Comparison of ENCODE assay signal across 9 mouse cellular contexts in genomic region chr5:100158301-100158700, GRCm38 (mm10). TPM values are rescaled to one million over a fixed set of nuclear protein-coding genes. Genes with fewer than 3 reads are reported as not detected.
A peak's percentile ranks its signal among the peaks of the same experiment; 100 is the strongest.
DNase-seq lines count a peak whose midpoint lies in the region; ATAC-seq and TF ChIP-seq lines count a peak whose summit lies in the region.
"Had no signal": no experiment of that assay in that cellular context is flagged by ENCODE, and none has a peak within 500 bp of the region (broad histone marks: within the 10 kb centered on the region; RNA-seq: fewer than 3 reads in every experiment).

No protein-coding gene starts in this region.

- H3K4me1 ChIP-seq in lung, embryonic 14.5 days (ENCODE audit: insufficient read depth), result 0 out of 2 replicates have a peak, but pooled peaks cover 4% of the 10 kb centered on the region
- H3K4me1 ChIP-seq in embryonic facial prominence, embryonic 11.5 days (ENCODE audit: control insufficient read depth, insufficient read depth, low read length), result no peaks in the 10 kb centered on the region; the same call in 1 of the 2 replicates
- no peaks in the 10 kb centered on the region for H3K4me1 ChIP-seq in kidney, adult 2 months (ENCODE audit: control insufficient read depth, insufficient read depth, low read length)
- peaks cover 5% of the 10 kb centered on the region; the same call in 1 of the 2 replicates for H3K4me1 ChIP-seq in midbrain, embryonic 16.5 days (ENCODE audit: control insufficient read depth, insufficient read depth, low read length)

- no peak for TF ChIP-seq POLR2A in kidney, adult 2 months (IDR thresholded peaks at IDR 0.05; ENCODE audit: low read depth, low read length)

- H3K27me3 ChIP-seq in lung, embryonic 14.5 days (ENCODE audit: insufficient read depth, low read length), result peaks cover 24% of the 10 kb centered on the region
- H3K27me3 ChIP-seq in embryonic facial prominence, embryonic 11.5 days (ENCODE audit: control insufficient read depth, insufficient read depth, low read length), result peaks cover 19% of the 10 kb centered on the region
- H3K27me3 ChIP-seq in kidney, adult 2 months (replicated peaks; ENCODE audit: control insufficient read depth, insufficient read depth, low read length), result no peaks in the 10 kb centered on the region; the same call in 1 of the 2 replicates
- H3K27me3 ChIP-seq in midbrain, embryonic 16.5 days (ENCODE audit: control insufficient read depth, insufficient read depth, low read depth, low read length), result no peaks in the 10 kb centered on the region

- peak overlapping the region; percentile 74 for H3K4me3 ChIP-seq in lung, embryonic 14.5 days (ENCODE audit: low read depth, low read length)
- H3K4me3 ChIP-seq in embryonic facial prominence, embryonic 11.5 days (ENCODE audit: low read depth, low read length), result peak overlapping the region; percentile 72
- peak overlapping the region; percentile 59 for H3K4me3 ChIP-seq in kidney, adult 2 months (ENCODE audit: insufficient read depth, low read depth, low read length)
- H3K4me3 ChIP-seq in midbrain, embryonic 16.5 days (ENCODE audit: low read depth, low read length), result peak overlapping the region; percentile 92

- H3K4me2 ChIP-seq in lung, embryonic 14.5 days, result peak overlapping the region; percentile 100
- peak overlapping the region; percentile 100 for H3K4me2 ChIP-seq in embryonic facial prominence, embryonic 11.5 days (ENCODE audit: low read depth, low read length)
- peak overlapping the region; percentile 79 for H3K4me2 ChIP-seq in midbrain, embryonic 16.5 days (ENCODE audit: low read length)

- H3K9ac ChIP-seq in lung, embryonic 14.5 days, result peak overlapping the region; percentile 63
- no peak overlapping the region; the same call in 1 of the 2 replicates for H3K9ac ChIP-seq in embryonic facial prominence, embryonic 11.5 days (replicated peaks; ENCODE audit: low read length)
- H3K9ac ChIP-seq in midbrain, embryonic 16.5 days (ENCODE audit: low read depth, low read length), result peak overlapping the region; percentile 91

- TF ChIP-seq CTCF in lung, embryonic 14.5 days (IDR thresholded peaks at IDR 0.05; ENCODE audit: low read depth), result no peak
- no peak for TF ChIP-seq CTCF in kidney, adult 2 months (conservative IDR thresholded peaks at IDR 0.05; ENCODE audit: insufficient read depth, insufficient read length, low read depth, low read length)

- H3K36me3 ChIP-seq in lung, embryonic 14.5 days (ENCODE audit: insufficient read depth), result no peaks in the 10 kb centered on the region
- no peaks in the 10 kb centered on the region for H3K36me3 ChIP-seq in embryonic facial prominence, embryonic 11.5 days (replicated peaks; ENCODE audit: control insufficient read depth, insufficient read depth, low read depth, low read length)
- H3K36me3 ChIP-seq in kidney, adult 2 months (ENCODE audit: control insufficient read depth, insufficient read depth, low read length), result no peaks in the 10 kb centered on the region
- no peaks in the 10 kb centered on the region for H3K36me3 ChIP-seq in midbrain, embryonic 16.5 days (ENCODE audit: control insufficient read depth, insufficient read depth, low read length)

- WGBS in lung, embryonic 14.5 days, result 14% methylated on average over 13 of the region's 13 CpGs
- WGBS in embryonic facial prominence, embryonic 11.5 days, result 16% methylated on average over 13 of the region's 13 CpGs
- WGBS in kidney, adult 2 months, result 23% methylated on average over 13 of the region's 13 CpGs
- 12% methylated on average over 13 of the region's 13 CpGs for whole genome bisulfite sequencing in midbrain, embryonic 16.5 days

- DNase-seq in lung, embryonic 14.5 days, result no peak
- DNase-seq in lung, adult 18-20 months, result no peak
- DNase-seq in embryonic facial prominence, embryonic 11.5 days (ENCODE audit: low spot score), result no peak
- peak; percentile 23 for DNase-seq in kidney, adult 2 months
- no peak for DNase-seq in adipocyte (ENCODE audit: low spot score)
- no peak for DNase-seq in adrenal gland, adult 18-20 months (ENCODE audit: low spot score in 2 of 2)
- DNase-seq in ovary, postnatal 36 days (ENCODE audit: low spot score), result no peak

- H3K27ac ChIP-seq in lung, embryonic 14.5 days (ENCODE audit: low read depth), result no peak overlapping the region
- H3K27ac ChIP-seq in embryonic facial prominence, embryonic 11.5 days (replicated peaks; ENCODE audit: low read depth, low read length), result no peak overlapping the region
- no peak overlapping the region for H3K27ac ChIP-seq in kidney, adult 2 months (ENCODE audit: insufficient read depth, low read depth, low read length)
- peak overlapping the region; percentile 86 for H3K27ac ChIP-seq in midbrain, embryonic 16.5 days (ENCODE audit: low read length)
- H3K27ac ChIP-seq: macrophage had no signal

- ATAC-seq in lung, embryonic 14.5 days (ENCODE audit: insufficient read depth), result no peak
- ATAC-seq in embryonic facial prominence, embryonic 11.5 days (replicated peaks; ENCODE audit: insufficient number of reproducible peaks, low FRiP score, low TSS enrichment, low read depth), result no peak
- peak; percentile 37 for ATAC-seq in midbrain, embryonic 16.5 days

- no peaks in the 10 kb centered on the region for H3K9me3 ChIP-seq in lung, embryonic 14.5 days (ENCODE audit: low read depth, low read length)
- H3K9me3 ChIP-seq in embryonic facial prominence, embryonic 11.5 days (replicated peaks; ENCODE audit: control insufficient read depth, low read length), result no peaks in the 10 kb centered on the region
- H3K9me3 ChIP-seq in midbrain, embryonic 16.5 days (replicated peaks; ENCODE audit: control insufficient read depth, low read length, poor library complexity, severe bottlenecking), result no peaks in the 10 kb centered on the region

RNA-seq across cellular contexts. Expression of gene Tmem150c, which starts 1.3 kb away (rescaled TPM):
- 3.3 and 5.0 TPM in 2 replicates for polyA plus RNA-seq in lung, embryonic 14.5 days (2014; fragmentation: Nextera tagmentation; extraction: Ambion mirVana)
- 1.3 and 1.6 TPM in 2 replicates for polyA plus RNA-seq in embryonic facial prominence, embryonic 11.5 days (2014; fragmentation: Nextera tagmentation; extraction: Ambion mirVana)
- polyA plus RNA-seq in kidney, adult 2 months (2012; rRNA removed), result 8.1 and 9.9 TPM in 2 replicates
- 51.9 and 60.2 TPM in 2 replicates for polyA plus RNA-seq in midbrain, embryonic 16.5 days (2015; fragmentation: Nextera tagmentation; extraction: Ambion mirVana)
- 10 to 100 TPM in 1 of 2 experiments, 1 to 10 TPM in 1; 7.5 to 18.3 TPM for total RNA-seq in adrenal gland, adult 18-20 months (2021)
